Mouse (Mus musculus) limb, embryonic 11.5 days (tissue): ENCODE results near the gene Ubr7. TPM values are rescaled to one million over a fixed set of nuclear protein-coding genes. Genes with fewer than 3 reads are reported as not detected.
A peak's percentile ranks its signal among the peaks of the same experiment; 100 is the strongest.

Source experiments
- ATAC-seq: fragments of 200-750 bp; cut with Nextera tagmentation; 2 replicates; pipeline ENCODE4 v1.8.0; 2017; ENCODE audit warnings: low read depth; ENCODE audit not compliant: insufficient number of reproducible peaks, low FRiP score, low TSS enrichment
- DNase-seq: peaks from one replicate; pipeline ENCODE4 v3.0.0-alpha.2; 2015; ENCODE audit warnings: low spot score
- H3K27ac ChIP-seq: fragments of 300-500 bp; sonication (generic); replicated peaks from 2 replicates; pipeline ENCODE4 v1.5.1; 2014; ENCODE audit warnings: low read depth, mild to moderate bottlenecking, low read length
- H3K27me3 ChIP-seq: fragments of 300-500 bp; sonication (generic); 2 replicates; pipeline ENCODE4 v1.6.1; 2014; ENCODE audit warnings: mild to moderate bottlenecking, low read length, mixed read lengths; ENCODE audit not compliant: control insufficient read depth, insufficient read depth
- H3K36me3 ChIP-seq: fragments of 300-500 bp; sonication (generic); 2 replicates; pipeline ENCODE4 v1.6.1; 2014; ENCODE audit warnings: mild to moderate bottlenecking, low read length, moderate library complexity, mixed read lengths; ENCODE audit not compliant: control insufficient read depth, insufficient read depth
- H3K4me1 ChIP-seq: fragments of 300-500 bp; sonication (generic); 2 replicates; pipeline ENCODE4 v1.6.1; 2014; ENCODE audit warnings: low read length, mixed read lengths; ENCODE audit not compliant: control insufficient read depth, insufficient read depth
- H3K4me2 ChIP-seq: fragments of 300-500 bp; sonication (generic); 2 replicates; pipeline ENCODE4 v1.6.1; 2014; ENCODE audit warnings: low read depth, mild to moderate bottlenecking, moderate library complexity; ENCODE audit not compliant: severe bottlenecking
- H3K4me3 ChIP-seq: fragments of 300-500 bp; sonication (generic); 2 replicates; pipeline ENCODE4 v1.5.1; 2014; ENCODE audit warnings: low read depth, low read length
- H3K9ac ChIP-seq: fragments of 300-500 bp; sonication (generic); 2 replicates; pipeline ENCODE4 v1.6.1; 2014; ENCODE audit warnings: mild to moderate bottlenecking, low read length
- H3K9me3 ChIP-seq: fragments of 300-500 bp; sonication (generic); 2 replicates; pipeline ENCODE4 v1.6.1; 2016; ENCODE audit warnings: low read length; ENCODE audit not compliant: control insufficient read depth
- WGBS: fragments of 180-500 bp; shearing (Covaris S2); extraction: QIAGEN DNeasy Blood & Tissue Kit; methylation state at CpG from one replicate; pipeline ENCODE4 v1.1.7; 2014; 5-methylcytosine and 5-hydroxymethylcytosine counted together
- polyA plus RNA-seq: library from polyadenylated mRNA; unstranded; fragments of >200 nt; fragmentation: Nextera tagmentation; extraction: Ambion mirVana; gene quantifications from 2 replicates; pipeline ENCODE4 v1.2.1, GENCODE M21; 2014

Ubr7 gene
- polyA plus RNA-seq, 1 experiment from 2014 or later = 58.6 TPM

- WGBS = 22% methylated on average over 16 of the region's 16 CpGs
- Histone ChIP-seq H3K27me3 (no peaks in the 10 kb centered on the region), H3K9me3 (no peaks in the 10 kb centered on the region), H3K4me1 (peaks cover 19% of the 10 kb centered on the region), H3K9ac (peak overlapping the region; percentile 34), H3K4me3 (peak overlapping the region; percentile 12; the same call in 1 of the 2 replicates), H3K4me2 (peak overlapping the region; percentile 34), H3K36me3 (no peaks in the 10 kb centered on the region), H3K27ac (peak overlapping the region; percentile 96)
- ATAC-seq (peak; percentile 76), DNase-seq (peak; percentile 51)
Observed at GRCm38 (mm10) chr12:102730798-102731619, 26.8 kb upstream of the Ubr7 start.

GRCm38 (mm10) chr12:102733381-102733780 lies 24.4 kb upstream of the Ubr7 start:
- ATAC-seq = no peak
- H3K36me3 ChIP-seq = no peaks in the 10 kb centered on the region
- peak; percentile 82 for DNase-seq
- 12% methylated on average over 5 of the region's 5 CpGs for WGBS
- no peak overlapping the region for H3K4me2 ChIP-seq
- no peak overlapping the region for H3K27ac ChIP-seq
- peaks cover 19% of the 10 kb centered on the region for H3K4me1 ChIP-seq
- H3K4me3 ChIP-seq = no peak overlapping the region
- no peaks in the 10 kb centered on the region for H3K27me3 ChIP-seq
- H3K9me3 ChIP-seq = no peaks in the 10 kb centered on the region
- H3K9ac ChIP-seq = no peak overlapping the region

- H3K36me3 ChIP-seq = no peaks in the 10 kb centered on the region
- DNase-seq = no peak
- H3K9me3 ChIP-seq = no peaks in the 10 kb centered on the region
- peaks cover 6% of the 10 kb centered on the region for H3K4me1 ChIP-seq
- no peak overlapping the region for H3K4me2 ChIP-seq
- H3K27ac ChIP-seq = no peak overlapping the region
- H3K27me3 ChIP-seq = no peaks in the 10 kb centered on the region
- WGBS = 85% methylated on average over 5 of the region's 5 CpGs
- no peak overlapping the region for H3K9ac ChIP-seq
- no peak overlapping the region for H3K4me3 ChIP-seq
- ATAC-seq = no peak
Observed at GRCm38 (mm10) chr12:102739096-102739495, 18.7 kb upstream of the Ubr7 start.

GRCm38 (mm10) chr12:102740285-102740684 lies 17.5 kb upstream of the Ubr7 start:
- no peak overlapping the region for H3K4me3 ChIP-seq
- no peak overlapping the region for H3K27ac ChIP-seq
- no peaks in the 10 kb centered on the region for H3K27me3 ChIP-seq
- no peaks in the 10 kb centered on the region for H3K9me3 ChIP-seq
- DNase-seq (no peak), ATAC-seq (no peak)
- no peaks in the 10 kb centered on the region for H3K36me3 ChIP-seq
- H3K4me2 ChIP-seq = no peak overlapping the region
- WGBS = 61% methylated on average over 3 of the region's 3 CpGs
- H3K9ac ChIP-seq = no peak overlapping the region
- peaks cover 6% of the 10 kb centered on the region for H3K4me1 ChIP-seq

- no peaks in the 10 kb centered on the region for H3K36me3 ChIP-seq
- H3K27ac ChIP-seq = no peak overlapping the region
- no peak overlapping the region for H3K9ac ChIP-seq
- no peak overlapping the region for H3K4me2 ChIP-seq
- 84% methylated on average over 7 of the region's 7 CpGs for WGBS
- DNase-seq (no peak), ATAC-seq (no peak)
- H3K27me3 ChIP-seq = no peaks in the 10 kb centered on the region
- peaks cover 6% of the 10 kb centered on the region for H3K4me1 ChIP-seq
- no peak overlapping the region for H3K4me3 ChIP-seq
- no peaks in the 10 kb centered on the region for H3K9me3 ChIP-seq
Observed at GRCm38 (mm10) chr12:102742056-102742455, 15.7 kb upstream of the Ubr7 start.

GRCm38 (mm10) chr12:102743036-102743588 lies 14.7 kb upstream of the Ubr7 start:
- H3K4me3 ChIP-seq = peak overlapping the region; percentile 74
- ATAC-seq = no peak; the same call in none of the 2 replicates
- WGBS = 1% methylated on average over 33 of the region's 33 CpGs
- peak overlapping the region; percentile 85 for H3K4me2 ChIP-seq
- H3K27me3 ChIP-seq = no peaks in the 10 kb centered on the region
- no peak for DNase-seq
- peak overlapping the region; percentile 49; the same call in 1 of the 2 replicates for H3K27ac ChIP-seq
- H3K9me3 ChIP-seq = no peaks in the 10 kb centered on the region
- peaks cover 6% of the 10 kb centered on the region for H3K4me1 ChIP-seq
- no peaks in the 10 kb centered on the region for H3K36me3 ChIP-seq
- peak overlapping the region; percentile 81 for H3K9ac ChIP-seq

- peak; percentile 92 for DNase-seq
- WGBS = under 1% methylated on average over 54 of the region's 63 CpGs
- peak; percentile 95 for ATAC-seq
- Histone ChIP-seq H3K9ac (peak within 1 kb of the TSS; percentile 81), H3K36me3 (no peaks in the 10 kb centered on the region), H3K9me3 (no peaks in the 10 kb centered on the region), H3K4me1 (peaks cover 6% of the 10 kb centered on the region), H3K27ac (peak within 1 kb of the TSS; percentile 65), H3K4me3 (peak within 1 kb of the TSS; percentile 74), H3K27me3 (no peaks in the 10 kb centered on the region), H3K4me2 (peak within 1 kb of the TSS; percentile 85)
Observed at GRCm38 (mm10) chr12:102743589-102744574, 13.9 kb upstream of the Ubr7 start, which contains the start of the genes Moap1 and Tmem251. Gene Moap1 (minus strand): TSS chr12:102743661. Gene Tmem251 (plus strand): TSS chr12:102743762.

- 72% methylated on average over 6 of the region's 6 CpGs for WGBS
- Histone ChIP-seq H3K4me3 (no peak overlapping the region), H3K4me2 (peak overlapping the region; percentile 85; the same call in 1 of the 2 replicates), H3K9ac (no peak overlapping the region), H3K27ac (no peak overlapping the region), H3K4me1 (peaks cover 6% of the 10 kb centered on the region), H3K36me3 (no peaks in the 10 kb centered on the region), H3K9me3 (no peaks in the 10 kb centered on the region), H3K27me3 (no peaks in the 10 kb centered on the region)
- DNase-seq (no peak), ATAC-seq (no peak)
Observed at GRCm38 (mm10) chr12:102744839-102745238, 12.9 kb upstream of the Ubr7 start.
